Comparison of ENCODE assay signal across 27 mouse cellular contexts in genomic region chr5:124912276-124912675, GRCm38 (mm10). TPM values are rescaled to one million over a fixed set of nuclear protein-coding genes. Genes with fewer than 3 reads are reported as not detected.
DNase-seq lines count a peak whose midpoint lies in the region; ATAC-seq lines count a peak whose summit lies in the region.
"Had no signal": no experiment of that assay in that cellular context is flagged by ENCODE, and none has a peak within 500 bp of the region (broad histone marks: within the 10 kb centered on the region; RNA-seq: fewer than 3 reads in every experiment).

No protein-coding gene starts in this region.

- 37% methylated on average over 6 of the region's 7 CpGs for WGBS in embryonic facial prominence, embryonic 14.5 days
- WGBS in embryonic facial prominence, embryonic 10.5 days: 56% methylated on average over 7 of the region's 7 CpGs
- 56% methylated on average over 5 of the region's 7 CpGs for WGBS in forebrain, embryonic 14.5 days

- H3K4me1 ChIP-seq in embryonic facial prominence, embryonic 14.5 days (ENCODE audit: control insufficient read depth, insufficient read depth, low read length): peaks cover 3% of the 10 kb centered on the region; the same call in 1 of the 2 replicates
- peaks cover 25% of the 10 kb centered on the region for H3K4me1 ChIP-seq in embryonic facial prominence, embryonic 10.5 days
- peaks cover 11% of the 10 kb centered on the region; the same call in 1 of the 2 replicates for H3K4me1 ChIP-seq in forebrain, embryonic 14.5 days (ENCODE audit: control insufficient read depth, insufficient read depth, low read length)
- H3K4me1 ChIP-seq: limb, embryonic 12.5 days; liver, embryonic 15.5 days had no signal

- H3K9ac ChIP-seq in embryonic facial prominence, embryonic 14.5 days (ENCODE audit: low read depth, low read length): no peak overlapping the region
- no peak overlapping the region for H3K9ac ChIP-seq in forebrain, embryonic 14.5 days (ENCODE audit: low read length)
- H3K9ac ChIP-seq: embryonic facial prominence, embryonic 15.5 days; heart, embryonic 15.5 days; kidney, embryonic 15.5 days; limb, embryonic 12.5 days; liver, embryonic 15.5 days; lung, embryonic 15.5 days; midbrain, embryonic 12.5 days; neural tube, embryonic 13.5 days had no signal

- H3K4me2 ChIP-seq in embryonic facial prominence, embryonic 14.5 days (ENCODE audit: low read depth, low read length): no peak overlapping the region
- no peak overlapping the region for H3K4me2 ChIP-seq in forebrain, embryonic 14.5 days (ENCODE audit: low read length)
- H3K4me2 ChIP-seq: embryonic facial prominence, embryonic 15.5 days; heart, embryonic 15.5 days; kidney, embryonic 15.5 days; limb, embryonic 12.5 days; liver, embryonic 15.5 days; lung, embryonic 15.5 days; midbrain, embryonic 12.5 days; neural tube, embryonic 13.5 days had no signal

- H3K27me3 ChIP-seq in embryonic facial prominence, embryonic 14.5 days (replicated peaks; ENCODE audit: control insufficient read depth, insufficient read depth, low read length): no peaks in the 10 kb centered on the region
- no peaks in the 10 kb centered on the region for H3K27me3 ChIP-seq in embryonic facial prominence, embryonic 10.5 days (replicated peaks; ENCODE audit: low read depth, poor library complexity, severe bottlenecking)
- H3K27me3 ChIP-seq in forebrain, embryonic 14.5 days (replicated peaks; ENCODE audit: control insufficient read depth, insufficient read depth, low read length): no peaks in the 10 kb centered on the region
- H3K27me3 ChIP-seq: CH12.LX; embryonic facial prominence, embryonic 15.5 days; kidney, embryonic 15.5 days; limb, embryonic 12.5 days; liver, embryonic 15.5 days; neural tube, embryonic 13.5 days had no signal

- peak; percentile 44 for DNase-seq in embryonic facial prominence, embryonic 14.5 days (ENCODE audit: low spot score)
- DNase-seq in embryonic facial prominence, embryonic 10.5 days (ENCODE audit: low spot score): no peak
- DNase-seq in gastrocnemius, postnatal 25 days: peak; percentile 26
- DNase-seq in gastrocnemius, postnatal 10 days: no peak
- peak; percentile 16 for DNase-seq in NIH3T3 (ENCODE audit: low read depth)
- DNase-seq in forebrain, embryonic 14.5 days (ENCODE audit: low spot score): no peak
- no peak for DNase-seq in left cerebral cortex, adult 9 months (ENCODE audit: low spot score in 2 of 2)
- DNase-seq: adrenal gland, adult 8-10 months; cerebellum, adult 9-11 months; heart, adult 11 months; kidney, adult 18-20 months; kidney, postnatal 25 days; lung, postnatal 36 days; thymus, postnatal 4 days had no signal

- no peaks in the 10 kb centered on the region for H3K9me3 ChIP-seq in embryonic facial prominence, embryonic 14.5 days (ENCODE audit: control insufficient read depth, low read length)
- H3K9me3 ChIP-seq in embryonic facial prominence, embryonic 10.5 days: no peaks in the 10 kb centered on the region
- H3K9me3 ChIP-seq in forebrain, embryonic 14.5 days (replicated peaks; ENCODE audit: control insufficient read depth, low read length): no peaks in the 10 kb centered on the region
- H3K9me3 ChIP-seq: embryonic facial prominence, embryonic 15.5 days; heart, embryonic 10.5 days; heart, embryonic 15.5 days; kidney, embryonic 15.5 days; limb, embryonic 12.5 days; liver, embryonic 15.5 days; lung, embryonic 15.5 days; neural tube, embryonic 13.5 days had no signal

- no peak for ATAC-seq in embryonic facial prominence, embryonic 14.5 days (ENCODE audit: low read depth)
- no peak for ATAC-seq in forebrain, embryonic 14.5 days
- ATAC-seq: hindbrain, embryonic 16.5 days had no signal

- no peak overlapping the region for H3K27ac ChIP-seq in embryonic facial prominence, embryonic 14.5 days (replicated peaks; ENCODE audit: low read depth, low read length)
- H3K27ac ChIP-seq in embryonic facial prominence, embryonic 10.5 days (replicated peaks): no peak overlapping the region
- peak overlapping the region; percentile 54; the same call in 1 of the 2 replicates for H3K27ac ChIP-seq in forebrain, embryonic 14.5 days (ENCODE audit: low read depth, low read length)
- H3K27ac ChIP-seq: heart, embryonic 10.5 days; heart, embryonic 15.5 days; kidney, embryonic 15.5 days; limb, embryonic 12.5 days; liver, embryonic 15.5 days; lung, embryonic 15.5 days had no signal

- no peak overlapping the region for H3K4me3 ChIP-seq in embryonic facial prominence, embryonic 14.5 days (ENCODE audit: low read depth, low read length)
- H3K4me3 ChIP-seq in embryonic facial prominence, embryonic 10.5 days: no peak overlapping the region
- H3K4me3 ChIP-seq in forebrain, embryonic 14.5 days (ENCODE audit: low read depth, low read length): no peak overlapping the region
- H3K4me3 ChIP-seq: embryonic facial prominence, embryonic 15.5 days; heart, embryonic 10.5 days; heart, embryonic 15.5 days; kidney, embryonic 15.5 days; limb, embryonic 12.5 days; liver, embryonic 15.5 days; lung, embryonic 15.5 days; midbrain, embryonic 12.5 days; neural tube, embryonic 13.5 days had no signal

- H3K36me3 ChIP-seq in embryonic facial prominence, embryonic 14.5 days (ENCODE audit: control insufficient read depth, insufficient read depth, low read length): no peaks in the 10 kb centered on the region
- no peaks in the 10 kb centered on the region for H3K36me3 ChIP-seq in embryonic facial prominence, embryonic 10.5 days (replicated peaks)
- H3K36me3 ChIP-seq in forebrain, embryonic 14.5 days (ENCODE audit: control insufficient read depth, insufficient read depth, low read length): no peaks in the 10 kb centered on the region
- H3K36me3 ChIP-seq: embryonic facial prominence, embryonic 15.5 days; G1E; heart, embryonic 10.5 days; heart, embryonic 15.5 days; kidney, embryonic 15.5 days; limb, embryonic 12.5 days; liver, embryonic 15.5 days; lung, embryonic 15.5 days; midbrain, embryonic 12.5 days; neural tube, embryonic 13.5 days had no signal

RNA-seq across cellular contexts. Expression of gene Zfp664, which starts 49.8 kb away (rescaled TPM):
- 59.0 and 71.7 TPM in 2 replicates for polyA plus RNA-seq in embryonic facial prominence, embryonic 14.5 days (2014; fragmentation: Nextera tagmentation; extraction: Ambion mirVana)
- 162 and 171 TPM in 2 replicates for polyA plus RNA-seq in embryonic facial prominence, embryonic 10.5 days (2016; fragmentation: Nextera tagmentation; extraction: Ambion mirVana)
- total RNA-seq in gastrocnemius, postnatal 25 days (2021): 10 to 100 TPM; 18.2 to 19.0 TPM
- 10 to 100 TPM; 24.7 to 26.4 TPM for total RNA-seq in gastrocnemius, postnatal 10 days (2021)
- 94.6 and 105 TPM in 2 replicates for polyA plus RNA-seq in forebrain, embryonic 14.5 days (2014; fragmentation: Nextera tagmentation; extraction: Ambion mirVana)

RNA-seq across cellular contexts. Expression of gene Ccdc92, which starts 50.1 kb away (rescaled TPM):
- 8.5 and 10.1 TPM in 2 replicates for polyA plus RNA-seq in embryonic facial prominence, embryonic 14.5 days (2014; fragmentation: Nextera tagmentation; extraction: Ambion mirVana)
- 12.1 and 13.8 TPM in 2 replicates for polyA plus RNA-seq in embryonic facial prominence, embryonic 10.5 days (2016; fragmentation: Nextera tagmentation; extraction: Ambion mirVana)
- total RNA-seq in gastrocnemius, postnatal 25 days (2021): under 1 TPM; 0.26 to 0.40 TPM
- total RNA-seq in gastrocnemius, postnatal 10 days (2021): under 1 TPM; 0.61 TPM
- polyA plus RNA-seq in forebrain, embryonic 14.5 days (2014; fragmentation: Nextera tagmentation; extraction: Ambion mirVana): 23.6 and 31.3 TPM in 2 replicates
- total RNA-seq: liver, adult 2 months had no signal

Comparison
In these comparisons a context has a peak if more than half of its experiments do, and no peak if none do; other contexts are left out.
1. DNase-seq: peak in embryonic facial prominence, embryonic 14.5 days (single experiment), gastrocnemius, postnatal 25 days (single experiment) and NIH3T3 (single experiment); none in embryonic facial prominence, embryonic 10.5 days (single experiment), gastrocnemius, postnatal 10 days (single experiment), forebrain, embryonic 14.5 days (single experiment) and left cerebral cortex, adult 9 months (0 of 2).